Mouse (Mus musculus): ENCODE data around the gene Rps6ka1.

Rps6ka1 gene

DNA sequence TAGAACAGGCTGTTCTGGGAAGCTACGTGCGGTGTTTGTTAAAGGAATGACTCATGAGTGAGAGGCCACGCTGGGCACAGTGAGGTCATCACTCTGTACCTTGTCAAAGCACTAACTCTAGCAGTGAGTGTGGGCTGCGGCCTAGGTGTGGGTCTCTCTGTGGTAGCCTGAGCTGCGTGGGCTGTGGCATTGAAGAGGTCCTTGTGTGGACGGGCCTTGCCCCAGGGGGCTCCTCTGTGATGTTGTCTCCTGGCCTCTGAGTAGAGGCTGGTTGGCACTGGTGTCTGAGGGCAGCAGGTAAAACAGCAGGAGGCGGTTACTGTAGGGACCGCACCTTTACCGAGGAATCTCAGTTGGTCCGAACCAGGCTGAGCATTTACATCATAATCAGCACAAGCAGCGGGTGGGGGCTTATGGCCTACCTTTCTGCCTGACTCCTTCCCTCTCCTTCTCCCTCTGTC lies 9.9 kb upstream of the Rps6ka1 start:
- no peak for DNase-seq (ENCODE audit: low spot score)

DNA sequence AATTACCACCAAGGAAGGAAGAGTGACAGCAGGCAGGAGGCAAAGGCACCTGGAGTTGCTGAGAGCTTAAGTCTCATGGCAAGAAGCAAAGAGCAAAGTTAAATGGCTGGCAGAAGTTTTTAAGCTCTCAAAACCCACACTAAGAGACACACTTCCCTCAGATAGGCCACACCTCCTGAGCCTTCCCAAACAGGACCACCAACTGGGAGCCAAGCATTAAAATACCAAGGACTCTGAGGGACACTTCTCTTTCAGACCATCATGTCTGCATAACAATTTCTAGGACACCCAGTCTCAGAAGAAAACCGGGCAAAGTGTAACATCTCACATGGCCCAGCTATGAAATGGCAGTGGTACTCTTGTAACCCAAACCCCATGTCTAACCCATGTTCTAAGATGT lies 9.4 kb upstream of the Rps6ka1 start:
- DNase-seq (ENCODE audit: low spot score) = no peak

DNA sequence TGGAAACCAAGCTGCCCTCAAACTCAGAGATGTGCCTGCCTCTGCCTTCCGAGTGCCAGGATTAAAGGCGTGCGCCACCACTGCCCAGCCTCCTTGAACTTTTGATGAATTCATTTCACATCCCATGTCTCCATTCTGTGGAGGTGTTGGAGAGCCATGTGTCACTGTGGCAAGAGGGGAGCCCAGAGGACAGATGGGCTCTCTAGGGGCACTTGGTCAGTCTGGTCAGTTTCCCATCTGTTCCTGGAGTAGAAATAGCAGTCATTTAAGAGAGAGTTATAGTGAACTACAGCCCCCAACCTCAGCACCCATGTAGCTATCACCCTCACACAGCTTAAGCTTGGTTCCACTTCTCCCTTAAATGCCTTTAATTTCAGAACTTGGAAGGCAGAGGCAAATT lies 8.4 kb upstream of the Rps6ka1 start:
- DNase-seq (ENCODE audit: low spot score) = no peak

DNA sequence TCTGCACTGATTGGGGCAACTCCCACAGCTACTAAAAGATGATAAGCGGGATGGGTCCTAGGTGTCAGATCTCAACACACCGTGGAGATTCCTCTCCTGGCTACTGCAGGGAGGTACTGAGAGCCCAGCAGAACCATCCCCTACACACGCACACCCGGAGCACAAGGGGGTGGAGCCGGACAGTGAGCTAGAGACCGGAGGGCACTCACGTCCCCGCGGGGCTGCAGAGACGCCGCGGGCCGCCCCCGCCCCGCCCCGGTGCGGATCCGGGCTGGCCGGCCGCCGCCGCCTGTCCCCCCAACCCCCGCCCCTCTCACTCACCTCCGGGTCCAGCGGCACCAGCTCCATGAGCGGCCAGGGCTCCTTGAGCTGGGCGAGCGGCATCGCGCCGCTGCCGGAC lies 348 bp downstream of the Rps6ka1 start:
- DNase-seq (ENCODE audit: low spot score) = no peak

DNA sequence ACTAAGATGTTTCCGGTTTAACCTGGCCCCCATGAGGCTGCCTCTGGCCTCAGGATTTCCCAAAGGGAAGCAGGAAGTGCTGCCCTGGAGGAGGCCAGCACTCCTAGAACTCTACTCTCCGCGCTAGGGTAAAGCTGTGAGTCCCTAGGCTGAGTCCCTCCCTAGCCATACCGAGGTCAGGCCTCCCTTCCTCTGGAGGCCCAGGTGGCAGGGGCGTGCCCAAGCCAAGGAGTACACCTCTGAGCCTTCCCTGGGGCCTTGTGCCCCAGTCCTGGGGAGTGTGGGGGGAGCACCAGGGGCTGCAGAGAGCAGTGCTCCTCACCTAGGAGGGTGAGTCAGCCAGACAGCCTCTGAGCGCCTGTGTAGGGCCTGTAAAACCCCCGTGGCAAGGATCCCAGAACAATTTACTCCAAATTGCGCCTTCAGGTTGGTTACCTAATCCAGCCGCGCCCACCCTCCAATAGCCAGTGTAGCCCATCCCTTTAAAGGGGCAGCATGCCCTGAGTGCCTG lies 1.6 kb downstream of the Rps6ka1 start:
- no peak for DNase-seq (ENCODE audit: low spot score)

DNA sequence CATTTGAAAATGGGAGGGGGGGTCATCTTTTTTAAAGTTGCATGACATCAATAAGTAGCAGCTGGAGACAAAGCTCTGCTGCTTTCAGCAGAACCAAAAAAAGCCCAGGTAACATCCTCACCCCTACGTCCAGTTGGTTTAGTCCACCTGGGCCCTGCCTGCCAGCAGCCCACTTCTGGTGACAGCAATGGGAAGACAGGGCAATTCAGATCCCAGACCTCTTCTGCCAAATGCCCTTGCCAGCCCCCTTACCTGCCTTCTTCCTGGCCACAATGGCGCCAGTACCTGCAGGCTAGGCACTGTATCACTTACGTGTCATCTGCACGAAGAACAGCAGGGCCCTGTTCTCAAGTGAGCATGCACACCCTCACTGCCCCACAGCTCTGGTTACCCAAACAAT lies 2.3 kb downstream of the Rps6ka1 start:
- no peak for DNase-seq (ENCODE audit: low spot score)

DNA sequence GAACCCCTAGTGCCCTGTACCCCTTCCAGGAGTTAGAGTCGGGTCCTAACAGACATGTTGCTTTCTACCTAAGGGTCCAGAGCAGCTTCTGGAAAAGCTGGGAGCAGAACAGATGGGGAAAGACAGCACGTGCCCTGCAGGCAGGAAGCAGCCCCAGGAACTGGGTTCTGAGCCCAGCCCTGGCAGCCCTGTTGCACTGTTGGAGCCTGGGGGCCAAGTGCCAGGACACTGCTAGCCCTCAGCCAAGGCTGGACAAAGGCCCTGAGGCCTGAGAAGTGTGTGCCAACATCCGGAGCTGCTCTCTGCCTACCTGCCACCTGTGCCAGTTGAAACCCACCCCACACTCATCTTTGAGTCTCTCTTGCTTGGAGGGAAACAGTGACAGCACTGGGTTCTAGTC lies 2.7 kb downstream of the Rps6ka1 start:
- DNase-seq (ENCODE audit: low spot score) = no peak

DNA sequence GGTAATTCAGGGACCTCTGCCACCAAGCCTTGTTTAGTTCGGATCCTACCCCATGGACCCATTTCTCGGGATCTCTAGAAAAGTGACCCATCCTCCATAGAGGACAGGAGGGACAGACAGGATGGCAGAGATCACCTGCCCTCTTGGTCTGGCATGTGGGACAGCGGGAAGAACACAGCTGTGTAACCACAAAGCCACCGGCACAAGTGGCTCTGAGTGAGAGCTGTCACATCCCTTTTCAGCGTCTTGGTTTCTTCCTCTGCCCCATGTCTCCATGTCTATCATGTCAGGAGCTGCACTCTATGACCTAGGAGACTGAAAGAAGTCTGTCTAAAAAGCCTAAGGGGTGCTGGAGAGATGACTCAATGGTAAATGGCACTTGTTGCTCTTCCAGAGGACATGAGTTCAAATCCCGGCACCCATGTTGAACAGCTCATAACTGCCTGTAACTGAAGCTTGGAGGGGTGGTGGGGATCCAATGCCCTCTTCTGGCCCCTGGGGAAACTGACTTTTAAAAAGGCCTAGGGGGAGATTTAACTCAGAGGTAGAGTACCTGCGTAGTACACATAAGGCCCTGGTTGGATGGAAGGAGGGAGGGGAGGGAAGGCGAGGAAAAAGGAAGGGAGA lies 3.4 kb downstream of the Rps6ka1 start:
- DNase-seq (ENCODE audit: low spot score) = no peak

DNA sequence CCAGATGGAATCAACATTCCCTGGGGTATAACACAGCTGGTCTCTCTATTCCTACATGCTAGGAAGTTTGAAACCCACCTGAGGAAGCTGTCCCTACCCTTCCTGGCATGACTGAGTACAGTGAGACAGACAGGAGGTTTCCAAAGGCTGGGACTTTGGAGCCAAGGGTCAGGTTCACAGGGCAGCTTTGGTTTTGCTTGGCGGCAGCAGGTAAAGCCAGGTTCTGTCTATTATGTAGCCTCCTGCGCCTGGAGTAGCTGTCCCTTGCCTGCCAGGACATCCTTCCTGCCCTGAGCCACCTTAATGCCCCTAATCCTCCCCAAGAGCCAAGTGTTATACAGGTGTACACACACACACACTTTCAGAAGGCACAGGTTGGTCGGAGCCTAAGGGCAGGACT lies 5.7 kb downstream of the Rps6ka1 start:
- no peak for DNase-seq (ENCODE audit: low spot score)

DNA sequence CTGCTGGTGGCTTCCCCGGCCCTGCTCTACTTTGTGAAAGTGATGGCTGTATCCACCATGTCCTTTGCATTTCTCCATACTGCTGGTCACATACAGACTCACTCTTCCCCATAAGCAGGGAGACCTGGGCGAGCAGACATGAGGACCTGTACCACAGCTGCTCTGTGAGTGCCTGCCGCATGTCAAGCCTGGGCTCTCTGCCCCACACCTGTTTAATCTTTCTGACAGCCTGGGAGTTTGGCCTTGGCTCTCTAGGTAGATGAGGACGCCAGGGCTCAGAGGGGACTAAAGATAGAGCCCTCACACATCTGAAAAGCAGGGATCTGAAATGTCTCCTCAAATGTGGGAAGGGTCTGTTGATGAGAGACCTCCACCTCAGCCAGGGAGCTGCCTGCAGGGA lies 6.2 kb downstream of the Rps6ka1 start:
- no peak for DNase-seq (ENCODE audit: low spot score)

DNA sequence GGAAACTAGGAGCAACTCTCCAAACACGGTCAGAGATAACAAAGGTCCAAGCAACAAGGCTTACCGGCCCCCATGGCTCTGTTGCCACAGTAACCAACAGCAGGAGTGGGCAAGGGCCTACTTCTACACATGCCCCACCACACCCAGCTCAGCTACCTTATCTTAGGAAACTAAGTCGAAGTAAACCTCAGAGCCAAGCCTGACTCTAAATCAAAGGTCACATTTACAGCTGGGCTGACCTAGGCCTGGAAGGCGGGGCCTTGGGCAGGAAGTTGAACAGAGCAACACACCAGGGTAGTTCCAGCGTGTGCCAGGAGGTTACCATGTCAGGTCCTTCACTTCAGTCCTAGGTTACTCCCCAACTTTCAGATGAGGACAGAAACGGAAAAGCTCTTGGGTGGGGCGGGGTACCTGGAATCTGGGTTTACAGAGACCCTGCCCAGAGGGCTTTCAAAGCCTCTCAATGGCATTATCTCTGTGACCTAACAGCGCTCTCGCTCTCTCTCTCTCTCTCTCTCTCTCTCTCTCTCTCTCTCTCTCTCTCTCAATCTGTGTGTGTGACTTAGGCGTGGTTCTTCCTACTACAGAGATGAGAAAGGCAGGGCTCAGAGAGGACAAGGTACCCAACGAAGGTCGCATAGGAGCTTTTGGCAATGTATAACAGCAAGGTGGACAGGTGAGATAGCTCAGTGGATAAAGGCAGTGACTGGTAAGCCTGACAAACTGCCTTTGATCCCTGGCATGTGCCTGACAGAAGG lies 8.3 kb downstream of the Rps6ka1 start:
- no peak for DNase-seq (ENCODE audit: low spot score)

DNA sequence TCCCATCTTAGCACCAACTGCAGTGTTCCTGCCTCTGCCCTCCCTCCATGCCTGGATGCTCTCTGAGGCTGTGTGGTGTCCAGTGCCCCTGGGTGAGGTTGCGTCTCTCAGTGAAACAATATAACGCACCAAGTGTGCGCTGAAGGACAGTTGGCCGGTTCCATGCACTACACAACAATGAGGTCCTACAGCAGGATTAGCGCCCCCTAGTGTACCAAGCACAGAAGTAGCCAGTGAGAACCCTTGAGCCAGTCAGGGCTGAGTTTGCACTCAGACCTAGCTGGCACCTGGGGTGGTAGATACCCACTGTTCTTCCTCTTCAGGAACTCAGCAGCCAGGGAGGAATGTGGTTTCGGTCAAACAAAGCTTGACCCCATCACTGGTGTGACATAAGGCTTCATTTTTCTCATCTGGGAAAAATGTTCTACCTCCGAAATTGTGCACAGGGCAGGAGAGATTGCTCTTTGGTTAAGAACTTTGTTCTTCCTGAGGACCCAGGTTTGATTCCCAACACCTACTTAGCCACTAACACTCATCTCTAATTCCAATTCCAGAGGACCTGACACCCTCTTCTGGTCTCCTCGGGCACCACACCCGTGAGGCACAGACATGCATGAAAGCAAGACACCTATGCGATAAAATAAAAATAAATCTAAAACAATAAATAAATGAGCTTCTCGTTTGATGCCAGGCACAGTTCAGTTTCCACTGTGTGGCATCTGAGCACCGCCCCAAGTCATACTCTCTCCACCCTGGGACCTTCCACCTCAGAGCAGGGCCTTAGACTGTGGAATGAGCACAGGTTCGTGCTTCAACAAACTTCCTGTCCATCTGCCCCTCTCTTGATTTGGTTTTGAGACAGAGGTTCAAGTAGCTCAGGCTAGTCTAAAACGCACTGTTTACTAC lies 9.5 kb downstream of the Rps6ka1 start:
- no peak for DNase-seq (ENCODE audit: low spot score)

DNA sequence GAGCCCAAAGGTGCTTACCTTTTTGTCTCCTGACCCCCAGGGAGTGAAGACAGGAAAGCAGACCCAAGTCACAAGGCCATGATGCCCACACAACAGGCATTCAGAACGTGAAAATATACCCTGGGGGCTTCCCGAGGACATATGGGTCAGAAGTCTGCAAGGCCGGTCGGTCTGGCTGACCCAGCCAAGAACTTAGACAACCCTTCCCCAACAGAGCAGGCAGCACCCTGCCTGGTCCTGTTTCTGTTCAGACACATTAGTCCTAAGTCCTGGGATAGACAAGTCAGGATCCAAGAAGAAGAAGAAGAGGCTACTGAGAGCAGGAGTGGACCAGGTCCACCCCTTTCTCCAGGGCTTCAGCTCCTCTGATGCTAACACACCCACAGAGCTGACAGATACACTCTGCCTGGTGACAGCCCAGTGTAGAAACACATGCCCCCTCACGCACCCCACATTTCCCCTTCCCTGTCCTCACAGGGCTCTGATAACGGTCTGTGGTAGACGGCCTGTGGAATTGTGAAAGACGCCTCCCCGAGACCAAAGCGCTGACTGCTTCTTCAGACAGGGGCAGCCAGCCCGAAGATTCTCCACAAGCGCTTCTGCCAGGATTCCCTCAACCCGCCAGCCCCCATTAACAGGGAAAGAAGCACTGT lies 12.6 kb downstream of the Rps6ka1 start:
- no peak for DNase-seq (ENCODE audit: low spot score)

DNA sequence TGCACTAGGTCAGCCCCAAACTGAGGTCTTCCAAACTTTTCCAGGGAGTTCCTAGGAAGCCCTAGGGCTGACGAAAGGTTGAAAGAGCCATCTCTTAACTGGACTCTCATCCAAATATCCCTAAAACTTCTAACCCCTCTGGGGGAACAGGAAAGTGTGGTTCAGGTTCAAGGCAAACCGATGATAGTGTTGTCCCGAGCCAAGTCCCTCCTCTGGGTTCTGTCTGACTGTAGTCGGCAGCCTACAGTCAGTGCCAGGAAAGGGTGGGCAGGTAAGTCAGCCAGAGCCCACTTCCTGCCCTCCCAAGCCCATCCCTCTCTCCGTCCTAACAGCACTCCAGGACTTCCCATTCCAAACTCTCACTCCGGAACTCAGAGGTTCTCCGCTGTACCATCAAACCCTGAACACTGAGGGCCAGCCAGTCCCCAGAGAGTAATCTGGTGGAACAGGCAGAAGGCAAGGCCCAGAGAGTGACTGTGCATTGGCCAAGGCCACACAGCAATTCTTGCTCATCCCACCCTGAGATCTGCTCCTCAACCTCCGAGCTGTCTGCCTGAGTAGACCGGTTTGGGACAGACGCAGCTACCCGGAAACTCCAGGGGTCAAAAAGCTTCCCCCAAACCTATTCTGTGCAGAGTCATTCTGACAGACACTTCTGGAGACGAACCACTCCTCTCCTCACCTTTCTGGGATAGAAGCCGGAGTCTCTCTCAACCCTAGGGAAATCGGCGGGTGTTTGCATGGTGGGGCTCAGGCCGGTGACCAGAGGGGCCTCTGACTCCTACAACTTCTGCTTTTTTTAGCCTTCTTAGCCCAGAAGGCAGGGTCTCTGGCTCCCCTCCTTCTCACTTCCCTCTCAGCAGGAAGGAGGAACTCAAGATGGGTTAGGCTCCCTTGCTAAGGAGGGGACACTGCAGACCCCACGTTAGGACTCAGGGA lies 13.4 kb downstream of the Rps6ka1 start:
- no peak for DNase-seq (ENCODE audit: low spot score)

DNA sequence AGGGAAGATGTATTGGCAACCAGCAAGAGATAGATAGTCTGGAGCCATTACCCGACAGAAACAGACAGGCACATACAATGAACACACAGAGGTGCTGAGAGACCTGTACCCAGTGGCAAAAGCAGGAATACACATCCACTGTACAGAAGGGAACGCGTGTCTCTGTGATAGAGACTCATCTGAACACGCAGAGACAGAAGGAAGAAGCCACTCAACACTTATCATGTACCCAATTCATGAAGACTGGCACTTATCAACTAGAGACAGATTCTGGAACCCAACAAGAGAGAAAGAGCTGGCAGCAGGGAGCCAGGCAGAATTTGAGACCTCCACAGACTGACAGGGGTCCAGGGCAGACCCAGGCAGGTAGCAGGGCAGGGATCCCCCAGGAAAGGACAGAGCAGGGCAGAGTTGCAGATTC lies 14.2 kb downstream of the Rps6ka1 start:
- no peak for DNase-seq (ENCODE audit: low spot score)

DNA sequence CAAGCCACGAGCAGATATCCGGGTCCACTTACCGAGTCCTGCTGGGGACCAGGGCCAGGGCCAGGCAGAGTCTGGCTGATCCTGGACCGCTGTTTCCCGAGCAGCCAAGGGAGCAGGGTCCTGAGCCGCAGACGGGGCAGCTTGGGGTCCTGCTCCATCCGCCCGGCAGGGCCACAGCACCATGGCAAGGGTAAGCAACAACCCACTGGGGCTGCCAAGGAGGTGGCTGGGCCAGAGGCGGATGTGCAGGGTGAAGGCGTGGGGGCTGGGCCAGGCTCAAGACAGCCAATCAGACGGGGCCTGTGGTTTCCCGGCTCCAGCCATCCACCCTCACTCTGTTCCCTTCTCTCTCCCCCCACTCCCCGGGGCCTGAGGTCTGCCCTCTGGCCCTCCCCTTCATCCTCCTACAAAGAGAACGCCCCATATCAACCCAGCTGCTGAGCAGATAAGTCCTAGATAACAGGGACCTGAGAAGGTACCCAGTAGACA lies 14.7 kb downstream of the Rps6ka1 start:
- no peak for DNase-seq (ENCODE audit: low spot score)

DNA sequence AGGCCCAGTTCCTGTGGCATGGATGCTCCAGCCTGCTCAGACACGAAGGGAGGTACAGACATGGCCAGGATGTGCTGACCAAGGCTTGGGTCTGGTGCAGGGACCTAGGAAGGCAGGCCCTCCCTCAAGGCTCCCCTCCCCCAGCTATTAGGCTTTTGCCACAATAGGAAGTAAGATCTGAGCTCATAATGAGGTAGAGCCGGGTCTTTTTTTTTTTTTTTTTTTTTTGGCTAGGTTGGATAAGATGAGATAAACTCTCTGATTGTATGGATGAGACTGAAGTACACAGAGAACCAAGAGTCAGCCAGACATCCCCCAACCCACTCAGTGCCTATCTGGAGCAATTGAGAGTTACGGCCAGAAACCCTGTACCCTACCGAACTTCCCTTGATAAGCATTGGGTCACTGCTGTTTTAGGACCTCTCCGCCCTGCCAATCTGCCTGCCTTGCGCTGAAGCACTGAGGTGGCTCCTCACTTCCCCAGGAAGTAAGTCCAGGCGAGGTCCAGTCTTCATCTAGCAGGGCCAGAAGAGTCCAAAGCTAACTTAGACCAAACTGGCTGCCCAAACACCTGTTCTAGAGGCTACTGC lies 15.3 kb downstream of the Rps6ka1 start:
- DNase-seq (ENCODE audit: low spot score) = no peak

DNA sequence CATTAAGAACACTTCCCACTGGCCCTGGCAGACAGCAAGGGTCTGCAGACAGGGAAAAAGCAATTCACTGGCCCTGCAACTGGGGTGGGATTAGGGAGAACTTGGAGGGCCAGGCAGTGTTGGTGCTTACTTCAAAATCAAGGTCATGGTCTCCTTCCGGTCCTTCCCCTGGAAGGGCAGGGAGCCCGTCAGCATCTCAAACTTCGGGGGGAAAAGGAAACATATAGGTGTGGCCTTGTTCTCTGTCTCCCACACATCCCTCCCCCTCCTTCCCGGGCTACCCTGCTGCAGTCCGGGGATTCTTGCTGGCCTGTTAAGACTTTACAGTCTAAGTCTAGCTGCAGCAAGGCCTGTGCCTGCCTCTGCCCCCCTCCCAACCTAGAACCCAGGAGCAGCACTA lies 22.4 kb downstream of the Rps6ka1 start:
- no peak for DNase-seq (ENCODE audit: low spot score)

DNA sequence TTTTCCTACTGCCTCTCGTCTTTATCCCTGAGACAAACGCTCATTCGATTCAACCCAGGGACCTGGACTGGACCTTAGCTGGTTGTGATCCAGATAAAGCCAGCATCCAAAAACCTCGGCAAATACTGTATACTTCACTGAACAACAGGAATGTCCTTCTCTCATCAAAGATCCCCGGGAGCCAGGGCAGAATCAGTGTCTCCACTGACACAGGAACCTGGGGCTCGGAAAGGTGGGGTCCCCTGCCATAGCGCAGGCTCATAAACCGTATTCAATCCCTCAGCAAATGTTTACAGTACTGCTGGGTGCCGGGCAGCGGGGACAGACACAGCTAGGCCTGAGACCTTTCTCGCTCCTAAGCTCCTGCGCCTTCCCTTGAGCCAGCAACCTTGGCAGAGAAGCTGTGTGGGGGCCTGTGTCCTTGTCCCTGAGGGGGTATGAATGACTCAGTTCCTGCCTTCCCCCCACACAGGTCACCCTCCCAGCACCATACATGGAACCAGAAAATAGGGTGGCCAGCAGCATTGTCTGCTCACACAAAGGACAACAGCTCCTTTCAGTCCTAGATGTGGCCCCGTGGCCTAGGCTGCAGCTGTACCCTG lies 23.1 kb downstream of the Rps6ka1 start:
- DNase-seq (ENCODE audit: low spot score) = no peak

DNA sequence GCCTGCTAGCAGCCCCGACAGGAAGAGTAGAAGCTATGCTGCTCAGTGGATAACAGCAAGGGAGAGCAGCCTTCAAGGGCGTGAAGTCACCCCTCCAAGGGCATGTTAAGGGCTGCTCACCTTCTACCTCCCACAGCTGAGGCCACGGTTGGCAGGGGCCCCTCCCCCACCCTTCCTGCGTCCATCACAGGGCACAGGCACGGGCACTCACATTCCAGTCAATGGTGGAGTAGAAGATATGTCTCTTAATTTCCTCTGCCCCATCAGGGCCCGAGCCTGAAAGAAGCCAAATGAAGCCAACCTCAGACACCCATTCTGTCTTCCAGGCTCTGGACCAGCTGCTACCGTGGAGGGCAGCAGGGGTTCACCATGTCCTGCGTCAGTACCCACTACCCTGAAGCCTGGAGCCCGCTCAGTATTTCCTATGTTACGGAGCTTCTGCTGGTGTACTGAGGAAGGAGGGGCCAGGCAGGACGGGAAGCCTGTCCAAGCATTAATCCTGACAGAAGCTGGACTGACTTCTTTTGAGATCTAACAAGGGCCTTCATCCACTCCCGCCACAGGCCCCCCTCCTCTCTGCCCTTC lies 23.7 kb downstream of the Rps6ka1 start:
- DNase-seq (ENCODE audit: low spot score) = no peak
